Mouse (Mus musculus) brain, embryonic 14.5 days (tissue): Measurements from ENCODE around the gene C1qtnf1.

Experiments
- CTCF ChIP-seq: fragments of 200-500 bp; IDR thresholded peaks from 2 replicates; pipeline ENCODE4 v1.5.1; 2012; ENCODE audit warnings: inconsistent platforms, mild to moderate bottlenecking, moderate library complexity, borderline replicate concordance; ENCODE audit not compliant: insufficient read depth, insufficient read length; ENCODE audit errors: extremely low read depth
- POLR2A ChIP-seq: fragments of 200-500 bp; IDR thresholded peaks from 2 replicates; pipeline ENCODE4 v1.6.1; 2012; ENCODE audit warnings: mild to moderate bottlenecking, inconsistent platforms, borderline replicate concordance; ENCODE audit not compliant: poor library complexity, insufficient read depth, insufficient read length, severe bottlenecking; ENCODE audit errors: extremely low read depth

DNA sequence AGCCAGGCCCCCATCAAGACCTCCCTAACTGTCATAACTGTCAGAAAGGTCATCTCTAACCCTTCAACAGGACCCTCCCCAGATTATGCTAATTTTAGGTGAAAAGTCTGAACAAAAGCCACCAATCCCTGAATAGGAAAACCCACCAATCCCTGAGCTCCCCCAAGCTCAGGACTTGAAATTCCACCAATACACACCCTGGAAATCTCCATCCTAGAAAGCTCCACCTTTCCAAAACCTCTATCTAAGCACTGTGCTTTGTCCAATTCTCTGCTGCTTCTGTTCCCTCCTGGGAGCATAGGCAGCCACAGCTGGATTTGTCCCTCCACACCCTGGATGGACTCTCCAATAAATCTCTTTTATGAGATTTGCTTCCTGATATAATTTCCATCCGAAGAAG, 45.2 kb downstream of the C1qtnf1 start:
- TF ChIP-seq POLR2A (no peak), CTCF (no peak)
